Comparison of ENCODE assay signal across 7 mouse cellular contexts in genomic region chr19:47461838-47462237, GRCm38 (mm10). TPM values are rescaled to one million over a fixed set of nuclear protein-coding genes. Genes with fewer than 3 reads are reported as not detected.
DNase-seq lines count a peak whose midpoint lies in the region; ATAC-seq and TF ChIP-seq lines count a peak whose summit lies in the region.

No protein-coding gene starts in this region.

- no peak overlapping the region for H3K9ac ChIP-seq in kidney, embryonic 15.5 days
- no peak overlapping the region for H3K9ac ChIP-seq in ES-E14 (ENCODE audit: insufficient read depth, low read depth, low read length, poor library complexity, severe bottlenecking)
- no peak overlapping the region for H3K9ac ChIP-seq in limb, embryonic 14.5 days (ENCODE audit: low read depth, low read length, severe bottlenecking)

- peaks cover 79% of the 10 kb centered on the region for H3K4me1 ChIP-seq in kidney, embryonic 15.5 days
- peaks cover 0 to 24% of the 10 kb centered on the region in 2 experiments; a peak in 2 of 4 replicates for H3K4me1 ChIP-seq in ES-E14 (ENCODE audit: control insufficient read depth in 2 of 2, insufficient read depth in 2 of 2, low read length in 2 of 2, poor library complexity in 1 of 2)
- H3K4me1 ChIP-seq in embryonic facial prominence, embryonic 10.5 days: peaks cover 78% of the 10 kb centered on the region
- peaks cover 29% of the 10 kb centered on the region for H3K4me1 ChIP-seq in limb, embryonic 14.5 days (ENCODE audit: control insufficient read depth, insufficient read depth, low read length)

- H3K9me3 ChIP-seq in kidney, embryonic 15.5 days (replicated peaks): no peaks in the 10 kb centered on the region
- H3K9me3 ChIP-seq in ES-E14 (ENCODE audit: control insufficient read depth, insufficient read depth, low read depth, low read length): no peaks in the 10 kb centered on the region
- H3K9me3 ChIP-seq in embryonic facial prominence, embryonic 10.5 days: peaks cover 4% of the 10 kb centered on the region; the same call in 1 of the 2 replicates
- H3K9me3 ChIP-seq in limb, embryonic 14.5 days (ENCODE audit: control insufficient read depth, low read length): no peaks in the 10 kb centered on the region

- 89% methylated on average over 3 of the region's 3 CpGs for WGBS in kidney, embryonic 15.5 days
- 95% methylated on average over 3 of the region's 3 CpGs for WGBS in embryonic facial prominence, embryonic 10.5 days
- 95% methylated on average over 3 of the region's 3 CpGs for WGBS in limb, embryonic 14.5 days

- in situ Hi-C loops in ES-E14 (cut with MboI; ENCODE audit: low sequenced_read_pairs in 2 of 2, unreplicated experiment in 2 of 2): no loop called here

- no peak for ATAC-seq in kidney, embryonic 15.5 days (replicated peaks; ENCODE audit: low FRiP score)
- ATAC-seq in limb, embryonic 14.5 days (ENCODE audit: low FRiP score, low read depth): no peak

- TF ChIP-seq POLR2A in limb, embryonic 14.5 days (IDR thresholded peaks at IDR 0.05; ENCODE audit: borderline replicate concordance, extremely low read depth, insufficient read depth, insufficient read length): no peak

- H3K27me3 ChIP-seq in kidney, embryonic 15.5 days: no peaks in the 10 kb centered on the region
- H3K27me3 ChIP-seq in embryonic facial prominence, embryonic 10.5 days (replicated peaks; ENCODE audit: low read depth, poor library complexity, severe bottlenecking): peaks cover 14% of the 10 kb centered on the region
- H3K27me3 ChIP-seq in limb, embryonic 14.5 days (ENCODE audit: control insufficient read depth, insufficient read depth, low read length): no peaks in the 10 kb centered on the region

- no peaks in the 10 kb centered on the region; the same call in 1 of the 2 replicates for H3K36me3 ChIP-seq in kidney, embryonic 15.5 days
- no peaks in the 10 kb centered on the region for H3K36me3 ChIP-seq in ES-E14 (ENCODE audit: control insufficient read depth, insufficient read depth, low read length, poor library complexity, severe bottlenecking)
- peaks cover 5% of the 10 kb centered on the region for H3K36me3 ChIP-seq in embryonic facial prominence, embryonic 10.5 days (replicated peaks)
- H3K36me3 ChIP-seq in limb, embryonic 14.5 days (ENCODE audit: control insufficient read depth, insufficient read depth, low read length): no peaks in the 10 kb centered on the region

- no peak for DNase-seq in kidney, adult 11 months
- DNase-seq in ES-E14 (ENCODE audit: low read depth, low spot score): no peak
- DNase-seq in embryonic facial prominence, embryonic 10.5 days (ENCODE audit: low spot score): no peak
- no peak for DNase-seq in limb, embryonic 14.5 days (ENCODE audit: low spot score)
- no peak for DNase-seq in cerebellum, adult 9-10 months
- no peak for DNase-seq in urinary bladder, adult 2 months (ENCODE audit: low spot score)

- peak overlapping the region; percentile 1; the same call in 1 of the 2 replicates for H3K27ac ChIP-seq in kidney, embryonic 15.5 days
- H3K27ac ChIP-seq in ES-E14 (ENCODE audit: insufficient read depth, low read depth, low read length, poor library complexity, severe bottlenecking): no peak overlapping the region
- no peak overlapping the region for H3K27ac ChIP-seq in embryonic facial prominence, embryonic 10.5 days (replicated peaks)
- no peak overlapping the region for H3K27ac ChIP-seq in limb, embryonic 14.5 days (replicated peaks; ENCODE audit: low read depth, low read length)

- peak overlapping the region; percentile 81; the same call in 1 of the 2 replicates for H3K4me3 ChIP-seq in kidney, embryonic 15.5 days (replicated peaks)
- no peak overlapping the region for H3K4me3 ChIP-seq in ES-E14 (ENCODE audit: insufficient read depth in 1 of 2, low read depth in 1 of 2, low read length in 2 of 2, poor library complexity in 1 of 2, severe bottlenecking in 1 of 2)
- H3K4me3 ChIP-seq in embryonic facial prominence, embryonic 10.5 days: peak overlapping the region; percentile 90; the same call in 1 of the 2 replicates
- no peak overlapping the region; the same call in 1 of the 2 replicates for H3K4me3 ChIP-seq in limb, embryonic 14.5 days (replicated peaks; ENCODE audit: low read length)

- peak overlapping the region; percentile 87; the same call in 1 of the 2 replicates for H3K4me2 ChIP-seq in kidney, embryonic 15.5 days
- H3K4me2 ChIP-seq in limb, embryonic 14.5 days (replicated peaks; ENCODE audit: low read depth, low read length, severe bottlenecking): peak overlapping the region; percentile 91; the same call in 1 of the 2 replicates

TF ChIP-seq in ES-E14, 5 proteins besides CTCF, POLR2A, EP300 and RAD21:
- TF ChIP-seq ZC3H11A (IDR thresholded peaks at IDR 0.05; ENCODE audit: borderline replicate concordance, low read depth, low read length): 0 out of 2 replicates have a peak, but pooled peaks have one; percentile 24
- no peak for TF ChIP-seq ZNF384 (IDR thresholded peaks at IDR 0.05; ENCODE audit: low read depth, low read length)

RNA-seq across cellular contexts. Expression of gene Sh3pxd2a, which starts 2.4 kb away (rescaled TPM):
- 5.5 and 6.4 TPM in 2 replicates for polyA plus RNA-seq in kidney, embryonic 15.5 days (2015; fragmentation: Nextera tagmentation; extraction: Ambion mirVana)
- 12.3 and 13.0 TPM in 2 replicates for total RNA-seq in ES-E14 (2012; rRNA removed)
- 2.6 and 2.9 TPM in 2 replicates for polyA plus RNA-seq in embryonic facial prominence, embryonic 10.5 days (2016; fragmentation: Nextera tagmentation; extraction: Ambion mirVana)
- polyA plus RNA-seq in limb, embryonic 14.5 days (2012; rRNA removed): 61.7 and 66.8 TPM in 2 replicates
- 17.1 and 19.8 TPM in 2 replicates for polyA plus RNA-seq in limb, embryonic 14.5 days (2014; fragmentation: Nextera tagmentation; extraction: Ambion mirVana)
- 23.2 and 30.0 TPM in 2 replicates for polyA plus RNA-seq in urinary bladder, adult 2 months (2012; rRNA removed)

Comparison
In these comparisons a context has a peak if more than half of its experiments do, and no peak if none do; other contexts are left out.
1. H3K4me3 ChIP-seq: peak in kidney, embryonic 15.5 days (single experiment) and embryonic facial prominence, embryonic 10.5 days (single experiment); none in ES-E14 (0 of 2) and limb, embryonic 14.5 days (single experiment).